Comparison of ENCODE assay signal across 8 mouse cellular contexts in the genomic region with DNA sequence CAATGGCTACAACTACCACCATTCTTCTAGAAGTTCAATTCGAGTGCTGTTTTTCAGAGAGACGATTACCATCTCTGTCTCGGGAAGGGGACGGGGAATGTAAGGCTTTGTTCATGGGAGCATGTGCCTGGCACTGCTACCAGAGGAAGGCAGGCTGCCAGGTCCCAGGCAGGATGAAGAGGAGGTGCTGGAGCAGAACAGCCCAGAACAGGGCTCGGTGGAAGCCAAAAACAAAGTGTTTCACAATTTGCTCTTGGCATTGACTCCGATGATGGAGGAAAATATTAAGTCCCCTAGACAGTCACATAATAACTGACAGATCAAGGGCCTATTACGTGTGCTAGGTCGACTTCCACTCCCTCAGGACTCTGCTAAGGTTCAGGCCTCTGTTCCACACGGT. TPM values are rescaled to one million over a fixed set of nuclear protein-coding genes. Genes with fewer than 3 reads are reported as not detected.
DNase-seq lines count a peak whose midpoint lies in the region; ATAC-seq lines count a peak whose summit lies in the region.

No protein-coding gene starts in this region.

- no peak overlapping the region for H3K4me2 ChIP-seq in forebrain, embryonic 16.5 days (ENCODE audit: low read length)
- H3K4me2 ChIP-seq in midbrain, embryonic 14.5 days (ENCODE audit: low read length), result no peak overlapping the region

- no peak overlapping the region for H3K4me3 ChIP-seq in heart, embryonic 10.5 days
- H3K4me3 ChIP-seq in forebrain, embryonic 16.5 days (replicated peaks; ENCODE audit: low read length), result no peak overlapping the region
- no peak overlapping the region for H3K4me3 ChIP-seq in midbrain, embryonic 14.5 days (replicated peaks; ENCODE audit: low read depth, low read length)

- peak; percentile 76 to 83 for DNase-seq in heart, adult 18-20 months
- DNase-seq in heart, embryonic 10.5 days (ENCODE audit: low spot score), result no peak
- peak; percentile 50 for DNase-seq in adrenal gland, postnatal 25 days
- DNase-seq in layer of hippocampus, adult 18-20 months (ENCODE audit: low spot score in 2 of 2), result peak; percentile 78 to 91
- peak; percentile 38 for DNase-seq in right cerebral cortex, postnatal 14 days
- no peak for DNase-seq in urinary bladder, adult 18-20 months (ENCODE audit: low spot score in 2 of 2)
- DNase-seq in midbrain, embryonic 14.5 days, result no peak

- no peak overlapping the region for H3K9ac ChIP-seq in forebrain, embryonic 16.5 days (replicated peaks; ENCODE audit: low read depth, low read length)
- H3K9ac ChIP-seq in midbrain, embryonic 14.5 days (replicated peaks; ENCODE audit: low read length), result no peak overlapping the region

- 87% methylated on average over 9 of the region's 9 CpGs for WGBS in heart, embryonic 10.5 days
- WGBS in forebrain, embryonic 16.5 days, result 60% methylated on average over 9 of the region's 9 CpGs
- WGBS in midbrain, embryonic 14.5 days, result 86% methylated on average over 9 of the region's 9 CpGs

- peak; percentile 69; the same call in 1 of the 2 replicates for ATAC-seq in forebrain, embryonic 16.5 days
- ATAC-seq in midbrain, embryonic 14.5 days (ENCODE audit: low FRiP score, low TSS enrichment), result no peak

- H3K9me3 ChIP-seq in heart, embryonic 10.5 days, result no peaks in the 10 kb centered on the region
- no peaks in the 10 kb centered on the region for H3K9me3 ChIP-seq in forebrain, embryonic 16.5 days (ENCODE audit: control insufficient read depth, low read length)
- no peaks in the 10 kb centered on the region for H3K9me3 ChIP-seq in midbrain, embryonic 14.5 days (ENCODE audit: control insufficient read depth, low read length)

- H3K27ac ChIP-seq in heart, embryonic 10.5 days, result no peak overlapping the region
- no peak overlapping the region for H3K27ac ChIP-seq in forebrain, embryonic 16.5 days (ENCODE audit: low read length)
- H3K27ac ChIP-seq in midbrain, embryonic 14.5 days (replicated peaks; ENCODE audit: low read depth, low read length), result no peak overlapping the region

- H3K4me1 ChIP-seq in heart, embryonic 10.5 days, result 0 out of 2 replicates have a peak, but pooled peaks cover 4% of the 10 kb centered on the region
- peaks cover under 1% of the 10 kb centered on the region; the same call in 1 of the 2 replicates for H3K4me1 ChIP-seq in forebrain, embryonic 16.5 days (replicated peaks; ENCODE audit: control insufficient read depth, insufficient read depth, low read length)
- no peaks in the 10 kb centered on the region for H3K4me1 ChIP-seq in midbrain, embryonic 14.5 days (ENCODE audit: control insufficient read depth, insufficient read depth, low read length)

- no peaks in the 10 kb centered on the region for H3K27me3 ChIP-seq in heart, embryonic 10.5 days (ENCODE audit: insufficient read depth, poor library complexity, severe bottlenecking)
- H3K27me3 ChIP-seq in forebrain, embryonic 16.5 days (replicated peaks; ENCODE audit: control insufficient read depth, insufficient read depth, low read length), result no peaks in the 10 kb centered on the region
- no peaks in the 10 kb centered on the region for H3K27me3 ChIP-seq in midbrain, embryonic 14.5 days (ENCODE audit: control insufficient read depth, insufficient read depth, low read length)

- H3K36me3 ChIP-seq in heart, embryonic 10.5 days, result peaks cover 6% of the 10 kb centered on the region; the same call in 1 of the 2 replicates
- no peaks in the 10 kb centered on the region for H3K36me3 ChIP-seq in forebrain, embryonic 16.5 days (ENCODE audit: control insufficient read depth, insufficient read depth)
- H3K36me3 ChIP-seq in midbrain, embryonic 14.5 days (ENCODE audit: control insufficient read depth, insufficient read depth, low read length), result no peaks in the 10 kb centered on the region

RNA-seq across cellular contexts. Expression of a gene that starts 24.9 kb away (rescaled TPM):
- total RNA-seq in heart, adult 18-20 months (2021), result 1 to 10 TPM in 1 of 2 experiments, under 1 TPM in 1; 0.47 to 1.2 TPM
- polyA plus RNA-seq in heart, embryonic 10.5 days (2016; fragmentation: Nextera tagmentation; extraction: Ambion mirVana), result 1.2 and 1.4 TPM in 2 replicates
- 1.2 and 1.5 TPM in 2 replicates for total RNA-seq in adrenal gland, postnatal 25 days (2021)
- polyA plus RNA-seq in forebrain, embryonic 16.5 days (2015; fragmentation: Nextera tagmentation; extraction: Ambion mirVana), result 0.53 and 0.60 TPM in 2 replicates
- 1 to 10 TPM; 3.9 to 4.2 TPM for total RNA-seq in layer of hippocampus, adult 18-20 months (2021)
- polyA plus RNA-seq in midbrain, embryonic 14.5 days (2014; fragmentation: Nextera tagmentation; extraction: Ambion mirVana), result 0.63 and 0.99 TPM in 2 replicates

Comparison
In these comparisons a context has a peak if more than half of its experiments do, and no peak if none do; other contexts are left out.
1. DNase-seq: peak in heart, adult 18-20 months (2 of 2), adrenal gland, postnatal 25 days (single experiment), layer of hippocampus, adult 18-20 months (2 of 2) and right cerebral cortex, postnatal 14 days (single experiment); none in heart, embryonic 10.5 days (single experiment), urinary bladder, adult 18-20 months (0 of 2) and midbrain, embryonic 14.5 days (single experiment).